Mouse (Mus musculus): ENCODE results near the gene Ech1. TPM values are rescaled to one million over a fixed set of nuclear protein-coding genes. Genes with fewer than 3 reads are reported as not detected.

The Ech1 gene
- polyA plus RNA-seq, 1 experiment from 2014 or later: 94.7 TPM

GRCm38 (mm10) chr7:28808957-28809393, 16.0 kb upstream of the Ech1 start:
- Histone ChIP-seq H3K9me3 (ENCODE audit: control insufficient read depth, low read length) (no peaks in the 10 kb centered on the region), H3K36me3 (ENCODE audit: control insufficient read depth, insufficient read depth, low read length) (peaks cover 14% of the 10 kb centered on the region), H3K4me3 (ENCODE audit: low read depth, low read length) (peak overlapping the region; percentile 76), H3K4me2 (ENCODE audit: low read depth, severe bottlenecking) (peak overlapping the region; percentile 97), H3K27ac (replicated peaks; ENCODE audit: low read depth, low read length) (peak overlapping the region; percentile 99), H3K9ac (ENCODE audit: low read length) (peak overlapping the region; percentile 92), H3K27me3 (ENCODE audit: control insufficient read depth, insufficient read depth, low read length) (no peaks in the 10 kb centered on the region), H3K4me1 (ENCODE audit: control insufficient read depth, insufficient read depth, low read length) (peaks cover 22% of the 10 kb centered on the region)
- WGBS: under 1% methylated on average over 29 of the region's 32 CpGs
- peak; percentile 95 for DNase-seq (ENCODE audit: low spot score)
- ATAC-seq (ENCODE audit: insufficient number of reproducible peaks, low FRiP score, low TSS enrichment, low read depth): peak; percentile 66

- Histone ChIP-seq H3K9ac (ENCODE audit: low read length) (peak overlapping the region; percentile 92), H3K4me1 (ENCODE audit: control insufficient read depth, insufficient read depth, low read length) (peaks cover 20% of the 10 kb centered on the region), H3K27me3 (ENCODE audit: control insufficient read depth, insufficient read depth, low read length) (no peaks in the 10 kb centered on the region), H3K4me3 (ENCODE audit: low read depth, low read length) (peak overlapping the region; percentile 76), H3K27ac (replicated peaks; ENCODE audit: low read depth, low read length) (peak overlapping the region; percentile 99), H3K9me3 (ENCODE audit: control insufficient read depth, low read length) (no peaks in the 10 kb centered on the region), H3K4me2 (ENCODE audit: low read depth, severe bottlenecking) (peak overlapping the region; percentile 97), H3K36me3 (ENCODE audit: control insufficient read depth, insufficient read depth, low read length) (peaks cover 16% of the 10 kb centered on the region)
- ATAC-seq (ENCODE audit: insufficient number of reproducible peaks, low FRiP score, low TSS enrichment, low read depth) (peak; percentile 14; the same call in 1 of the 2 replicates), DNase-seq (ENCODE audit: low spot score) (no peak)
- WGBS: under 1% methylated on average over 35 of the region's 35 CpGs
Measured at GRCm38 (mm10) chr7:28809401-28810089, 15.5 kb upstream of the Ech1 start.

- H3K27ac ChIP-seq (replicated peaks; ENCODE audit: low read depth, low read length): peak overlapping the region; percentile 99
- H3K4me1 ChIP-seq (ENCODE audit: control insufficient read depth, insufficient read depth, low read length): peaks cover 20% of the 10 kb centered on the region
- peak overlapping the region; percentile 96 for H3K9ac ChIP-seq (ENCODE audit: low read length)
- under 1% methylated on average over 70 of the region's 70 CpGs for WGBS
- peaks cover 23% of the 10 kb centered on the region for H3K36me3 ChIP-seq (ENCODE audit: control insufficient read depth, insufficient read depth, low read length)
- peak overlapping the region; percentile 85 for H3K4me3 ChIP-seq (ENCODE audit: low read depth, low read length)
- H3K9me3 ChIP-seq (ENCODE audit: control insufficient read depth, low read length): no peaks in the 10 kb centered on the region
- H3K4me2 ChIP-seq (ENCODE audit: low read depth, severe bottlenecking): peak overlapping the region; percentile 97
- ATAC-seq (ENCODE audit: insufficient number of reproducible peaks, low FRiP score, low TSS enrichment, low read depth) (peak; percentile 93), DNase-seq (ENCODE audit: low spot score) (peak; percentile 99)
- H3K27me3 ChIP-seq (ENCODE audit: control insufficient read depth, insufficient read depth, low read length): no peaks in the 10 kb centered on the region
Measured at GRCm38 (mm10) chr7:28810107-28811066, 14.6 kb upstream of the Ech1 start.

GRCm38 (mm10) chr7:28811228-28811627, 13.8 kb upstream of the Ech1 start:
- H3K36me3 ChIP-seq (ENCODE audit: control insufficient read depth, insufficient read depth, low read length): peaks cover 32% of the 10 kb centered on the region
- H3K4me1 ChIP-seq (ENCODE audit: control insufficient read depth, insufficient read depth, low read length): peaks cover 23% of the 10 kb centered on the region
- peak overlapping the region; percentile 96 for H3K9ac ChIP-seq (ENCODE audit: low read length)
- ATAC-seq (ENCODE audit: insufficient number of reproducible peaks, low FRiP score, low TSS enrichment, low read depth): no peak
- peak; percentile 94 for DNase-seq (ENCODE audit: low spot score)
- H3K27ac ChIP-seq (replicated peaks; ENCODE audit: low read depth, low read length): peak overlapping the region; percentile 98
- H3K4me2 ChIP-seq (ENCODE audit: low read depth, severe bottlenecking): peak overlapping the region; percentile 90
- peak overlapping the region; percentile 85 for H3K4me3 ChIP-seq (ENCODE audit: low read depth, low read length)
- H3K9me3 ChIP-seq (ENCODE audit: control insufficient read depth, low read length): no peaks in the 10 kb centered on the region
- no peaks in the 10 kb centered on the region for H3K27me3 ChIP-seq (ENCODE audit: control insufficient read depth, insufficient read depth, low read length)
- under 1% methylated on average over 40 of the region's 40 CpGs for WGBS

GRCm38 (mm10) chr7:28811640-28812275, 13.3 kb upstream of the Ech1 start:
- Histone ChIP-seq H3K27ac (replicated peaks; ENCODE audit: low read depth, low read length) (no peak overlapping the region), H3K4me1 (ENCODE audit: control insufficient read depth, insufficient read depth, low read length) (peaks cover 23% of the 10 kb centered on the region), H3K9ac (ENCODE audit: low read length) (peak overlapping the region; percentile 96), H3K9me3 (ENCODE audit: control insufficient read depth, low read length) (no peaks in the 10 kb centered on the region), H3K4me3 (ENCODE audit: low read depth, low read length) (peak overlapping the region; percentile 85), H3K36me3 (ENCODE audit: control insufficient read depth, insufficient read depth, low read length) (peaks cover 37% of the 10 kb centered on the region), H3K4me2 (ENCODE audit: low read depth, severe bottlenecking) (peak overlapping the region; percentile 90), H3K27me3 (ENCODE audit: control insufficient read depth, insufficient read depth, low read length) (no peaks in the 10 kb centered on the region)
- no peak for DNase-seq (ENCODE audit: low spot score)
- 11% methylated on average over 7 of the region's 7 CpGs for WGBS
- no peak for ATAC-seq (ENCODE audit: insufficient number of reproducible peaks, low FRiP score, low TSS enrichment, low read depth)

- ATAC-seq (ENCODE audit: insufficient number of reproducible peaks, low FRiP score, low TSS enrichment, low read depth) (no peak), DNase-seq (ENCODE audit: low spot score) (no peak)
- H3K9me3 ChIP-seq (ENCODE audit: control insufficient read depth, low read length): no peaks in the 10 kb centered on the region
- peak overlapping the region; percentile 96 for H3K9ac ChIP-seq (ENCODE audit: low read length)
- H3K27me3 ChIP-seq (ENCODE audit: control insufficient read depth, insufficient read depth, low read length): no peaks in the 10 kb centered on the region
- peak overlapping the region; percentile 90 for H3K4me2 ChIP-seq (ENCODE audit: low read depth, severe bottlenecking)
- whole genome bisulfite sequencing: 85% methylated on average over 4 of the region's 4 CpGs
- no peak overlapping the region for H3K27ac ChIP-seq (replicated peaks; ENCODE audit: low read depth, low read length)
- H3K4me1 ChIP-seq (ENCODE audit: control insufficient read depth, insufficient read depth, low read length): peaks cover 23% of the 10 kb centered on the region
- H3K36me3 ChIP-seq (ENCODE audit: control insufficient read depth, insufficient read depth, low read length): peaks cover 43% of the 10 kb centered on the region
- peak overlapping the region; percentile 85 for H3K4me3 ChIP-seq (ENCODE audit: low read depth, low read length)
Measured at GRCm38 (mm10) chr7:28812436-28812835, 12.6 kb upstream of the Ech1 start.

- Histone ChIP-seq H3K27me3 (ENCODE audit: control insufficient read depth, insufficient read depth, low read length) (no peaks in the 10 kb centered on the region), H3K4me2 (ENCODE audit: low read depth, severe bottlenecking) (peak overlapping the region; percentile 90; the same call in 1 of the 2 replicates), H3K36me3 (ENCODE audit: control insufficient read depth, insufficient read depth, low read length) (peaks cover 47% of the 10 kb centered on the region), H3K4me3 (ENCODE audit: low read depth, low read length) (peak overlapping the region; percentile 85), H3K4me1 (ENCODE audit: control insufficient read depth, insufficient read depth, low read length) (peaks cover 19% of the 10 kb centered on the region), H3K9me3 (ENCODE audit: control insufficient read depth, low read length) (no peaks in the 10 kb centered on the region), H3K27ac (replicated peaks; ENCODE audit: low read depth, low read length) (no peak overlapping the region), H3K9ac (ENCODE audit: low read length) (no peak overlapping the region)
- WGBS: 89% methylated on average over 5 of the region's 5 CpGs
- ATAC-seq (ENCODE audit: insufficient number of reproducible peaks, low FRiP score, low TSS enrichment, low read depth) (no peak), DNase-seq (ENCODE audit: low spot score) (no peak)
Measured at GRCm38 (mm10) chr7:28812949-28813348, 12.1 kb upstream of the Ech1 start.

Data from limb, embryonic 11.5 days (tissue).